Mouse (Mus musculus) erythroid progenitor cell, adult 5-6 weeks (primary cell): Measurements from ENCODE around the gene Ppp1r17. TPM values are rescaled to one million over a fixed set of nuclear protein-coding genes. Genes with fewer than 3 reads are reported as not detected.

Source experiments
- ATAC-seq: replicated peaks from 2 replicates; pipeline ENCODE4 v1.8.0; 2016; ENCODE audit warnings: moderate number of reproducible peaks, mild to moderate bottlenecking, moderate TSS enrichment, inconsistent platforms; ENCODE audit not compliant: poor library complexity, low FRiP score, severe bottlenecking
- total RNA-seq, 2 experiments: library from RNA; stranded (forward) in 1 of 2; stranded (reverse) in 1 of 2; fragments of 150-400 nt in 1 of 2; fragments of 186-747, 209-891 nt in 1 of 2; gene quantifications; 2 replicates each; pipeline versions ENCODE4 v1.2.3 to v1.2.4; 2015 to 2017; ENCODE audit warnings: low replicate concordance in 2 of 2

Ppp1r17 gene
- not detected in 2 replicates for total RNA-seq (2015; ENCODE audit: low replicate concordance)
- not detected in 2 replicates for total RNA-seq (2017; ENCODE audit: low replicate concordance)

DNA sequence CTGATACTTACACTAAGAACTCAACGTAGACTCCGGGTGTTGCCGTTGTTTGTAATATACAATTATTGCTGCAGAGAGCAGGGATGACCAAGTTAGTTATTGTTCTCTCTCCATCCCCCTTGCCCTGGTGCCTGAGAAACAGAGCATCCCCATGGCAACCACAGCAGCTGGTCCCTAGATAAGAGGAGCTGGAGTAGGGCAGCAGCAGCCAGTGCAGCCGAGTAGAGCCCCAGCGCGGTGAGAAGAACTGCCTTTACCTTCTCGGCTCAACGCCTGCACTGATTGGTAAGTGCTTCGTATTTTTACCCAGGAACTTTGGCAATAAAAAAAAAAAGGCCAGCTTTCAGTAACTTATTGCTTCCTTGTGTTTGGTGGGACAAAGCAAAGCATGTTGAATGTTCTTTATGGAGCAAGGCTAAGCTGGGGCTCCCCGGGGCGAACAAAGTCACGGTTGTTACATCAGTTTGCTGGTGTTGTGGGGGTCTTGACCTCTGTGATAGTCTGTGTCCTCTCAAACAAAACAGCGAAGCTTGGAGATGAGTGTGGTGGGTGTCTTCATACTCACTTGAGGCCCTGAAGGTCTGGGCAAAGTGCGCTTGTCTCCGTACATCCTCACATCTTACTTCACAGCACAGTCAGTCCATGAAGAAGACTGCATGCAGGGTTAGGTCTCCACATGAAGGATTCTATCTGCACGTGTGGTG is at the start of gene Ppp1r17:
Gene Ppp1r17, plus strand, starts transcription at position 207 of the 704 bp plus-strand sequence.
- ATAC-seq, result no peak

DNA sequence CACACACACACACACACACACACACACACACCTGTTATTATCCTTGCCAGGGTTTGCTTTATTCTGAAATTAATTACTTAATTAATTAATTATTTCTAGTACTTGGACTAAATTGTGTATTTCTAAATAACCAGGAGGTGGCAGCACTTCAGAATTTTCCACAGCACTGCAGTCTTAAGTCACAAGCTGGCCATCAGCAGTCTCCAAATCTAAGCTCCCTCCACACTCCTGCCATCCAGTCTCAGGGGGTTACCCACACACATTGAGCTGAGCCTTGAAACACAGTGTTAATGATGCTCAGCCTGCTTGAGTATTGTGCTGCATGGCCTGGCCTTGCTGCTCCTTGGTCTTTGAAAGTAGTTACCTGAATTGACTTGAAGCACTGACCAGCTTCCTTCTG is 44.3 kb upstream of the Ppp1r17 start:
- ATAC-seq, result no peak

DNA sequence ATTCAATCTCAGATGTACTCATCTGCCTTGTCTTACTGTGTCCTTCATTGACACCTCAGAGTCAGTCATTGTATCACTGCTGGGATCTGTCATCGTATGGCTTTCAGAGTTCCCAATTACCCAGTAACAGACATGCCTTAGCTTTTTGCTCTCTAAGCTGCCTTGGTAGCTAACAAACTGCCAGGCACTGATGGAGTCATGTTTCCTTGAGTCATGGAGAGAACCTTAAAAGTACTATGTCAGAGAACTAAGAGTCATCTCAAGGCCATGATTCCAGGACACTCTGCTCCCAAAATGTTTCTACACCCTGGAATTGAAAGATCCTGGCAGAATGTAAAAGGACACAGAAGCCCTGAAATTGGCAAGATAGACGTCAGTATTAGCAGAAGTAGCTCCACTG is 37.5 kb upstream of the Ppp1r17 start:
- ATAC-seq, result no peak

DNA sequence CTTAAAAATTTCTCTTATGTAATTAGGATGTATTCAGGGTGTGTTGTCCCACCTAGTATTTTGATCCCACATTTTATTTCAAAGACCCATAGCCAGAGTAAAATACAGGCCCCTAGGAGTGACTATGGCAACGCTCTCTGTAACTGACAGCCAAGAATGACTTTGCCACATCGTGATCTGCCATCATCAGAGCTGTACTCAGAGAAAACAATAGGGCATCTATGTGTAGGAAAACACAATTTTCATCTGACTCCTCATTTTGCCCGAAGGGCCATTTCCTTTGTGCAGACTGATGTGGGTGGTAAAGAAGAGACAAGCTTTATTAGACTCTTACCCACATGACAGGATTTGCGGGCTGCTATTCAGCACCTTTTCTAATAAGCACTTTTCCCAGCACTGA is 8.6 kb upstream of the Ppp1r17 start:
- no peak for ATAC-seq

DNA sequence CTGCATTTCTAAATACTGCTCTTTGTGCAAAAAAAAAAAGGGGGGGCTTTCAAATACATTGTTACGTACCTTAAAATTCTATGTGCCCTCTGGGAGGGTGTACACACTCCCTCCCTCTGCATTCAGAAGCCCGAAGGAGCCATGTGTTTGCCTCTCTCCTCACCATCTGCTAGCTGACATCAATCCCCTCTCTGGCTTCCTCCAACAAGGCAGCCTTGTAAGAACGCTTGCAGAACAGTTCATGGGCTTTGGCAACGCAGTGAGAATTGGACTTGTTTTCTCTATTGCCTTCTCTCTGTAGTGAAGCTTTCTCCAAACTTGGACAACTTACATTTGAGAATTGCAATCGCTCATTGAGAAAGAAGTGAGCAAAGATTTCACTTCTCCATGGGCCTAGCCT is 4.9 kb upstream of the Ppp1r17 start:
- no peak for ATAC-seq

DNA sequence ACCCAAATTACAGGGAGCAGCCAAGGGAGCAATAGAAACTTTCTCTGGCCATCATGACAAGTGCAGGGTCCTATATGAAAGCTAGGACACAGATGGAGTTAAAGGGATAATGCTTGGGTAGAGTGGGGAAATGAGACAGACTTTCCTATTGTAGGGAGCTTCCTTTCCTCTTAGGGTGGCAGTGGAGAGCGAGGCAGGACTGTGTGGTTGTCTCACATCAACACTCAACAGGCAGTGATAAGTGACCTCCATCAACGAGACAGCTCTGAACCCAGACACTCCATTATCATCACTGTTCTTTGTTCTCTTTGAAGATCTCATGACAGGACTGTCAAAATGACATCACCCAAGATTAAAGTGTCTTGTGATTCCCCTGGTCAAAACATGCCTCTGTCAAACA is 2.3 kb downstream of the Ppp1r17 start:
- ATAC-seq, result no peak

DNA sequence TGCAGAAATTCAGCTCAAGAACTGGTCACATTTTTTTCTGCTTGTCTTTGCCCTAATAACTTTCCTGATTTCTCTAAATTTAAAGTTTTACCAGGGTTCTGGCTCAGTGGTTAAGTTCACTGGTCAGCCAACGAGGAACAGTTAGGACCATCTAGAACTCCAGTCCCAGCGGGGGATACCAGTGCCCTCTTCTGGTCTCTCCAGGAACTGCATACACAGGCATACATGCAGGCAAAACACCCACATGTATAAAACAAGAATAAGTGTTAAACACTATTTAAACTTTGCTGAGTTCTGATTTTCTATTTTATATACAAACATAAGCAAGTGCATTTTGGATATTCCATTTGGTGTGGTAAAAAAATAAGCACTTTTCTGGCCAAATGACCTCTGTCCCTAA is 8.2 kb downstream of the Ppp1r17 start:
- ATAC-seq, result no peak

DNA sequence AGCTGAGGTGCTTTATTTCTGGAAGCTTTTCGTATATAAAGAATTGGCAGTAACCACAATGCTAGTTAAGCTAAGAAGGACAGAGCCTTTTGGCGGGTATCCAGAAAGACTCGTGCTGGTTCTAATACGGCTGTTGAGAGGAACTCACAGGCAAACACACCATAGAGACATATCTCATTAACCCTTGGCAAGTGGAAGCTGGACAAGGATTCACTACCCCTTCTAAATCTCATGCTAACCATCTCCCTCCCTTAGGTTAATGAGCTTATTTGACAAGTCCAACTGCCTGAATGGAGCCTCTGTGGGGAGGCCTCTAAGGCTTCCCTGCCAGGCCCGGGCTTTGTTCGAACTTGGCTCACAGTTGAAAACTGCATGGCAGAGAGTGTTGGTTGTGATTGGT is 10.0 kb downstream of the Ppp1r17 start:
- ATAC-seq, result no peak

DNA sequence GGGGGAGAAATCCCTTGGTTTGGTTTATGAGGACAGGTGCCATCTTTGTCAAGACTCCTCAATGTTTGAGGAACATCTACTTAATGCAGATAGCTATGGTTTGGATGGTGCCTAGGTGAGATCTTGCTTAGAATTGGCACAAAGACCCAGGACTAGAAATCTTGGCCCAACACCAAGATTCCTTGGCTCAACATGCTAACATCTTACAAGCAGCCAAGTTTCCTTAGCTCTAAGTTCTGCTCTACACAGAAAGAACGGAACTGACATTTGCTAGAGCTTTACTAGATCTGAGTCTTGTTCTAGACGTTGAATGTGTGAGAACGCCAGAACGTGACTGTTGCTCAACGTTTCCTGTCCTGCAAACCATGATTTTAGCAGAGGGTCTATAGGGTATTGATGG is 10.7 kb downstream of the Ppp1r17 start:
- ATAC-seq, result no peak

DNA sequence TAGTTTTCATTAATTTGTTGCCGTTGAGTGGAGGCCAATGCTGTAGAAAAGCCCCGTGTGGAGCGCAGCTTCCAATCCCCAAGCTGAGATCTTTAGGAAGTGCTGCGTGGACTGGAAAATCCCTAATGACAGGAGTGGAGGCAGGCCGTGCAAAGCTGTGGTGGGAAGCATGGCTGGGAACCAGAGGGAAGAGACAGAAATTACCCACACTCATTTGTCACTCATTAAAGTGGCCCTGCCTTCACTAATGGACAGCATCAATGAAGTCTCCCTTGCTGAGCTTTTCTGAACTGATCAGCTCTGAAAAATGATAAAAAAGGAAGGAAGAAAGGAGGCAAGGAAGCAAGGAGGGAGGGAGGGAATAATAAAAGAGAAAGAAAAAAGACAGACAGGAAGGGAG is 12.7 kb downstream of the Ppp1r17 start:
- no peak for ATAC-seq

DNA sequence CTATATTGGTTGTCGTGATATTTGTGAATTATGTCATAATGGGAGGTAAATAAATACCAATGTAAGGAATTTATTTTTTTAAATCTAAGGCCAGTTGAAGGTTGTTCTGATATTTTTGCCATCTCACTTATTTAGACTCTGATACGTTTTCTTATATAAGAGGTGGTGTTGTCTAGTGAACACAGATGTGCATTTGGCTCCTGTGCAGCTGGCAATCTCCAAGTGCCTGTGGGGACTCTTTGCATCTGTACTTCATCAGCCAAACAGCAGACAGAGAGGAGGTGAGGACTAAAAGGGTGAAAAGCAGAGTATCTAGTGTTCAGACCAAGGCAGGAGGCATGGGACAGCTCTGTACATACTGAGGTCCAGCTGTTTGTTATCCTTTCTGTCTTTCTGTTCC is 14.9 kb downstream of the Ppp1r17 start:
- no peak for ATAC-seq

DNA sequence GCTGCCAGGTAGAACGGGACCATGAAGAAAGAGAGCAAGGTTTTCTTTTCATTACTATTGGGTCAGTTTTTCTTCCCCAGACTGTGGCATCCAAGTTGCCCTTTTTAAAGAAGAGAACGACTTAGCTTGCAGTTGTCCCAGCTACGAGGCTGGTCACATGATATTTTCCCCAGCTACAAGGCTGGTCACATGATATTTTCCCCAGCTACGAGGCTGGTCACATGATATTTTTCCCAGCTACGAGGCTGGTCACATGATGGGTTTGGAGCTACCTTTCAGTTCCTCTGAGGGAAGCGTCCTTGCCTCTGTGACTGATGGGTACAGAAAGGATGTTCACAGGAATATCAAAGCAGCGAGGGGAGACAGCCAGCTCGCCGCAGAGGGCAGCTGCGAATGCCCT is 17.8 kb downstream of the Ppp1r17 start:
- no peak for ATAC-seq

DNA sequence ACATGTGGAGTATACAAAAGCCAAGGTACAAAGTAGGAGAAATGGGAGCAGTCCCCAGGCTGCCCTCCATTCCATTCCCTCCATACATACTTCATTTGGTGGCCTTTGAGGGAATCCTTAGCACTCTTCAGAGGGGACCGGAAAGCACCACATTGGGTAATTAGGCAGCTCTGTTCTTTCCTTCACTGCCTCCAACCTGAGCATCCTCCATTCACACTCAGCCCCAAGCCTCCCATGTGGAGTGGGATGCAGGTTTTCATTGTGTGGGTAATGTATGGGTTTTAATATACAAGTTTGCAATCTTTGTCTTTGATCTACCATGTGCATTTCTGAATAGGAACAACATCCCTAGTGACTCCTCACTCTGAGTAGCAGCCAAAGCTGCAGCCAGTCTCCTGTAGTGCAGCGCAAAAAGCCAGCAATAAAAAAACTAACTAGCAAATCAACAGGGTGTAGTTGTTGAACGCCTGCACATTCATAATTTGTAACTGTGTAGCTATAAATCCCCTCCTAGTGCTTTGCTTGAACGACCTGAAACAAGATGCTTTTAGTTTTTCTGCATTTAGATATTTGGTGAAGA is 22.3 kb downstream of the Ppp1r17 start:
- no peak for ATAC-seq

DNA sequence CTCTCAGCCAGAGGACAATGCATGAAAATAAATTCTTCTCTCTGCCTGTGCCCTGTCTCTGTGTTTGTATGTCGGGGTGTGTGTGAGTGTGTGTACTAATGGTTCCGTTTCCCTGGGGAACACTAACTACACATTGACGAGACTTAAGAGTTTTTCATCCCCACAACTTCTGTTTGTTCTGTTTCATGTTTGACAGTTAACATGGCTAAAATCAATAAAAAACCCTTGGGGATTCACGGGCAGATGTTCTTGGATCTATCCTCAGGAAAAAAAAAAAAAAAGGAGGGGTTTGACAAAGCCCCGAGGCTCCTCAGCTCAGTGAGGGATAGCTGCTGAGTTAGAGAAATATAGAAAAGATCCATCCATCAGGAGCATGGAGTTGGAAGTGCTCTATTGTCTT is 27.0 kb downstream of the Ppp1r17 start:
- no peak for ATAC-seq

DNA sequence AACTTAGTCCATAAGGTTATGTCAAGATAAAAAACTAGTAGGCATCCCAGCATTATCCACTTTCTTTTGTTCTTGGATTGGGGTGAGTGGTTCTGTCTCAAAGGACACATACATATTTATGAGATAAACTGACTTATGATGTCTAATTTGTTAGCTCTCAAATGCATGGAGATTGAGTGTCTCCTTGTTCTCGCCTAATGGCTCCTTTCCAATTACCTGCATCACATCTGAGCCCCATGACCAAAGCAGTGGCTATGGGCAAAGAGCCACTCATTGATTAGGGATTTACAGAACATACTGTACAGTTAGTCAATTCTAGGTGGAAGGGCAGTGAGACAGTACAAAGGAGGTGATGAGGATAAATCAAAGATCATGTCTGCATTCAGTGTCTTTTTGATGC is 27.4 kb downstream of the Ppp1r17 start:
- no peak for ATAC-seq

DNA sequence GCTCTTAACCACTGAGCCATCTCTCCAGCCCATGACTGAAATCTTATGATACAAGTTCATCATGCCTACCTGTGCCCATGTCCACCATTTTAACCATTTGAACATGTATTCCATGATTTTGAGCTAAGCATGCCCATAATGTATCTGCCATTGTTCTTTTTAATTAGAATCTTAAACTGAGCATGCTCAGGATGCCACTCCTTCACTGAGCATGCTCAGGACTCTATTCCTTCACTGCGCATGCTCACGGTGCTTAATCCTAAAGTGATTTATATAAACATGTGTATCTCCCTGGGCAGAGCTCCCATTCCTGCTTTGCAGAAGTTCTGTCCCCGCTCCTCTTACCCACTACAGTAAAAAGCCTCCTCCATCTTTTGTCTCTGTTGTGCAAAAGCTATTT is 31.3 kb downstream of the Ppp1r17 start:
- ATAC-seq, result no peak

DNA sequence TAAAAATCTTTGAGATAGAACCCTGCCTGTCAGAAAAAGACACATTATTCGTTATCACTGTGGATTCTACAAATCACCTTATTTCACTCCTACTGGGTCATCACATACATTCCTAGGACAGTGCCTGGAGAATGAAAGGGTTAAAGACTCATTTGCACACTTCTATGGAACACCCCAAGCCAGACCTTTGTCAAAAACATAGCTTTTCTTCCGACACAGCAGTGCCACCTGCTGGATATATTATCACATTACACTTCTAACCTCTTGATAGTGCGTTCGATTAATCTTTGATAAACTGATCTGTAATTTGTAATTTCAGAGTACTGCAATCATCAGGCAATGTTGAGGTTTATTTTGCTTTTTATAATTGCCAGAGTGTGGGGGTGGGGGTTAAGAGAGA is 31.8 kb downstream of the Ppp1r17 start:
- no peak for ATAC-seq

DNA sequence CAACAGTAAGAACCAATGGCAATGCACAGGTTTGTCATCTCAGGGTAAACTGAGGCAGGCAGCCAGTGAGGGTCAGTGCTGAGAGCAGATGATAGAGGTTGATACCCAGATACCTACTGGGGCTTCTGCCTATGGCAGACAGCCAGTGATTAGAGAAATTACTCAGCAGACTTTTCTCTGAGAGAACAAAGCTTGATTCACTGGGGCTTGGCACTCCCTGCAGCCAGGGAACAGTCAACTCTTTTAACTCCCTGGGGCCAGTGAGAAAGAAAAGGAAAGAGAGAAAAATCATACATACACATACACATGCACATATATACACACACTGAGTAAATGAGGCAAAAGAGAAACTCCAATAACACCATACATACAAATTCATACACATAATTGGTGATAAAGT is 46.4 kb downstream of the Ppp1r17 start:
- ATAC-seq, result no peak

DNA sequence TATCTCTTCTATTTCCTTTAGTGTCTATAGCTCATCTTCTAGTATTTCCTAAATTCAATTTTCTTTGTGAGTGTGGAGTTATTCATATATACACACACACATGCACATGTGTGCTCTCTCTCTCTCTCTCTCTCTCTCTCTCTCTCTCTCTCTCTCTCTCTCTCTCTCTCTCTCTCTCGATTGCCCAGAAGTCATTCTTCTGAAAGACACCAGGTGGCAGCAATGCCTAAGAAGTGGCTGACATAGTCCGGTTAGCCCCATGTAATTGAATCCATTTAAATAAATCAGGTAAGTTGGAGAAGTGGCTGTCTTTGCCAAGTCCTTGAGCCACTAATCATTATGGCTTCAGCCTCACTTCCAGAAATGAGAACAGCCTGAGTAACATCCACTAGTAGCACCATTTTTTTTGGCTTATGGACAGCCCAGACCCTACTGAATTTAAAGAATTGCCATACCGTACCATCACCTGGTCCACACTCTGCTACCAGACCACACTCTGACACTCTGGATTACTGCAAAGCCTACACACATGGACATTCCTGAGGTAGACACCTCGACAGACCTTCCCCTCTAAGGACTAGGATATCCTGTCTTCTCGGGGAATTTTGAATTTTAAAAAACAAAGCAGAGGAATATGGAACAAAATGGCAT is 49.5 kb downstream of the Ppp1r17 start:
- no peak for ATAC-seq

DNA sequence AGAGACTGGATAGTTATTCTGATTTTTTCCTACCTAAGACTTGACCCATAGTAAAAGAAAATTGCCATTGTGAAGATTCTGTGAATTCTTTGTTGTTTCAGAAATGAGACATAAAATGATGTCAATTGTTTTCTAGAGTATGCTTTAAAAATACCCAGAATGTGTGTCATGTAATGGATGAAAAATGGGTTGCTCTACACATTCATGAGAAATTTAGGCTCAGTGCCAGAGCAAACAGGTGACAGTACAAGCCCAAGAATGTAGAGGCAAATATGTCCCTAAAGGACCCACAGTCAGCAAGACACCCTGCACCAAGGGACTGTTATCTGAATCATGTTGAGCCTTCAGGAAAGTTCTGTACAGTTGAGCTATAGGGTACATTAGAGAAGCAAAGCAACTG is 51.2 kb downstream of the Ppp1r17 start:
- no peak for ATAC-seq

DNA sequence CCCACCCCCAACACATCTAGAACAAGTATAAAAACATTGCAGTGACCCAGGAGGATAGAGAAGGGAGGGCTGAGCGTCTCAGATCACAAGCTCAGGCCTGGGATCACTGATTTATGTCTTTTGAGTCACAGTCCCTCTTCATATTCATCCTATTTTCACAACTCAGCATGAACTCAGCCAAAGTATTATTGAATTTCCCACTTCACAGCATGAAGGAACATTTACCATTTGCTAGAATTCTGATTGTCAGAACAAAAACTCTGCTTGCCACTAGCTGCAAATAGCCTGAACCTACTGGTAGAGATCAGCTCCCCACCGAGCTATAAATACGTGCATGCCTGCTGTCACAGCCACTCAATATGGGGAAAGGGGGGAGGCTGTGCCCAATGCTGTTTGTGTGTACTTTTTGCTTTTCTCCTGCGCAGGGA is 59.1 kb downstream of the Ppp1r17 start:
- no peak for ATAC-seq
